Mouse (Mus musculus) intestine, embryonic 14.5 days (tissue): Measurements from ENCODE around the gene Padi1. TPM values are rescaled to one million over a fixed set of nuclear protein-coding genes. Genes with fewer than 3 reads are reported as not detected.

Source experiments
- ATAC-seq: fragments of 200-750 bp; cut with Nextera tagmentation; replicated peaks from 2 replicates; pipeline ENCODE4 v1.8.0; 2017; ENCODE audit warnings: low read depth, moderate number of reproducible peaks, moderate TSS enrichment, moderate library complexity; ENCODE audit not compliant: low FRiP score, low TSS enrichment
- DNase-seq: peaks from one replicate; pipeline ENCODE4 v3.0.0-alpha.2; 2018; ENCODE audit warnings: low spot score
- H3K27ac ChIP-seq: fragments of 300-500 bp; sonication (generic); 2 replicates; pipeline ENCODE4 v1.5.1; 2014; ENCODE audit warnings: low read depth, mild to moderate bottlenecking, control low read depth
- H3K27me3 ChIP-seq: fragments of 300-500 bp; sonication (generic); replicated peaks from 2 replicates; pipeline ENCODE4 v1.6.1; 2014; ENCODE audit warnings: low read length, control low read depth; ENCODE audit not compliant: control insufficient read depth, insufficient read depth
- H3K36me3 ChIP-seq: fragments of 300-500 bp; sonication (generic); 2 replicates; pipeline ENCODE4 v1.6.1; 2014; ENCODE audit warnings: low read length, control low read depth; ENCODE audit not compliant: control insufficient read depth, insufficient read depth
- H3K4me1 ChIP-seq: fragments of 300-500 bp; sonication (generic); replicated peaks from 2 replicates; pipeline ENCODE4 v1.6.1; 2014; ENCODE audit warnings: low read length, control low read depth, mixed read lengths; ENCODE audit not compliant: control insufficient read depth, insufficient read depth
- H3K4me2 ChIP-seq: fragments of 300-500 bp; sonication (generic); 2 replicates; pipeline ENCODE4 v1.6.1; 2014; ENCODE audit warnings: low read length
- H3K4me3 ChIP-seq: fragments of 300-500 bp; sonication (generic); 2 replicates; pipeline ENCODE4 v1.5.1; 2014; ENCODE audit warnings: low read depth, low read length, control low read depth, mixed read lengths
- H3K9ac ChIP-seq: fragments of 300-500 bp; sonication (generic); 2 replicates; pipeline ENCODE4 v1.6.1; 2014; ENCODE audit warnings: mild to moderate bottlenecking, low read length
- H3K9me3 ChIP-seq: fragments of 300-500 bp; sonication (generic); 2 replicates; pipeline ENCODE4 v1.6.1; 2016; ENCODE audit warnings: low read length, control low read depth; ENCODE audit not compliant: control insufficient read depth
- WGBS: fragments of 180-500 bp; shearing (Covaris S2); extraction: QIAGEN DNeasy Blood & Tissue Kit; methylation state at CpG from one replicate; pipeline ENCODE4 v1.1.7; 2014; 5-methylcytosine and 5-hydroxymethylcytosine counted together
- polyA plus RNA-seq: library from polyadenylated mRNA; unstranded; fragments of >200 nt; fragmentation: Nextera tagmentation; extraction: Ambion mirVana; gene quantifications from 2 replicates; pipeline ENCODE4 v1.2.1, GENCODE M21; 2014

Padi1 gene
- polyA plus RNA-seq, 1 experiment from 2014 or later = 0.16 TPM

GRCm38 (mm10) chr4:140880207-140880606 is 34.6 kb upstream of the Padi1 start:
- no peaks in the 10 kb centered on the region for H3K4me1 ChIP-seq
- H3K27ac ChIP-seq = no peak overlapping the region
- 82% methylated on average over 3 of the region's 3 CpGs for WGBS
- H3K4me3 ChIP-seq = no peak overlapping the region
- no peak overlapping the region for H3K4me2 ChIP-seq
- no peaks in the 10 kb centered on the region for H3K27me3 ChIP-seq
- DNase-seq (peak; percentile 41), ATAC-seq (no peak)
- no peak overlapping the region for H3K9ac ChIP-seq
- H3K36me3 ChIP-seq = no peaks in the 10 kb centered on the region
- H3K9me3 ChIP-seq = peaks cover 6% of the 10 kb centered on the region; the same call in 1 of the 2 replicates

- DNase-seq (no peak), ATAC-seq (no peak)
- Histone ChIP-seq H3K36me3 (no peaks in the 10 kb centered on the region), H3K4me1 (no peaks in the 10 kb centered on the region), H3K9me3 (peaks cover 6% of the 10 kb centered on the region; the same call in 1 of the 2 replicates), H3K27ac (no peak overlapping the region), H3K27me3 (no peaks in the 10 kb centered on the region), H3K4me2 (no peak overlapping the region), H3K4me3 (no peak overlapping the region), H3K9ac (no peak overlapping the region)
- 68% methylated on average over 4 of the region's 4 CpGs for WGBS
Observed at GRCm38 (mm10) chr4:140879739-140880138, 34.2 kb upstream of the Padi1 start.

- H3K27me3 ChIP-seq = no peaks in the 10 kb centered on the region
- H3K27ac ChIP-seq = no peak overlapping the region
- WGBS = 91% methylated on average over 6 of the region's 6 CpGs
- no peak for DNase-seq
- H3K4me2 ChIP-seq = no peak overlapping the region
- no peaks in the 10 kb centered on the region for H3K4me1 ChIP-seq
- ATAC-seq = no peak
- no peaks in the 10 kb centered on the region for H3K36me3 ChIP-seq
- no peak overlapping the region for H3K9ac ChIP-seq
- H3K9me3 ChIP-seq = peaks cover 6% of the 10 kb centered on the region; the same call in 1 of the 2 replicates
- H3K4me3 ChIP-seq = no peak overlapping the region
Observed at GRCm38 (mm10) chr4:140879116-140879515, 33.5 kb upstream of the Padi1 start.

GRCm38 (mm10) chr4:140878655-140879054 is 33.1 kb upstream of the Padi1 start:
- DNase-seq (no peak), ATAC-seq (no peak)
- H3K9me3 ChIP-seq = peaks cover 6% of the 10 kb centered on the region; the same call in 1 of the 2 replicates
- no peak overlapping the region for H3K9ac ChIP-seq
- H3K4me2 ChIP-seq = no peak overlapping the region
- no peaks in the 10 kb centered on the region for H3K36me3 ChIP-seq
- 88% methylated on average over 9 of the region's 9 CpGs for WGBS
- no peaks in the 10 kb centered on the region for H3K27me3 ChIP-seq
- no peak overlapping the region for H3K4me3 ChIP-seq
- no peak overlapping the region for H3K27ac ChIP-seq
- no peaks in the 10 kb centered on the region for H3K4me1 ChIP-seq

- DNase-seq = no peak
- H3K36me3 ChIP-seq = no peaks in the 10 kb centered on the region
- WGBS = 76% methylated on average over 9 of the region's 9 CpGs
- peaks cover 10% of the 10 kb centered on the region; the same call in 1 of the 2 replicates for H3K9me3 ChIP-seq
- H3K27ac ChIP-seq = no peak overlapping the region
- no peak overlapping the region for H3K4me3 ChIP-seq
- no peak for ATAC-seq
- H3K4me2 ChIP-seq = no peak overlapping the region
- H3K27me3 ChIP-seq = no peaks in the 10 kb centered on the region
- no peak overlapping the region for H3K9ac ChIP-seq
- no peaks in the 10 kb centered on the region for H3K4me1 ChIP-seq
Observed at GRCm38 (mm10) chr4:140877441-140877840, 31.9 kb upstream of the Padi1 start.

GRCm38 (mm10) chr4:140876681-140877080 is 31.1 kb upstream of the Padi1 start:
- Histone ChIP-seq H3K36me3 (no peaks in the 10 kb centered on the region), H3K27ac (no peak overlapping the region), H3K4me3 (no peak overlapping the region), H3K27me3 (no peaks in the 10 kb centered on the region), H3K9ac (no peak overlapping the region), H3K4me2 (no peak overlapping the region), H3K4me1 (peaks cover 3% of the 10 kb centered on the region; the same call in 1 of the 2 replicates), H3K9me3 (0 out of 2 replicates have a peak, but pooled peaks cover 6% of the 10 kb centered on the region)
- DNase-seq = no peak
- no peak for ATAC-seq
- 47% methylated on average over 6 of the region's 6 CpGs for WGBS

- H3K27me3 ChIP-seq = no peaks in the 10 kb centered on the region
- no peak for ATAC-seq
- WGBS = 84% methylated on average over 8 of the region's 8 CpGs
- 0 out of 2 replicates have a peak, but pooled peaks cover 6% of the 10 kb centered on the region for H3K9me3 ChIP-seq
- no peak for DNase-seq
- H3K9ac ChIP-seq = no peak overlapping the region
- peaks cover 3% of the 10 kb centered on the region; the same call in 1 of the 2 replicates for H3K4me1 ChIP-seq
- H3K4me3 ChIP-seq = no peak overlapping the region
- H3K4me2 ChIP-seq = no peak overlapping the region
- H3K27ac ChIP-seq = no peak overlapping the region
- H3K36me3 ChIP-seq = no peaks in the 10 kb centered on the region
Observed at GRCm38 (mm10) chr4:140876161-140876560, 30.6 kb upstream of the Padi1 start.

- Histone ChIP-seq H3K36me3 (no peaks in the 10 kb centered on the region), H3K9ac (no peak overlapping the region), H3K27me3 (no peaks in the 10 kb centered on the region), H3K4me1 (peaks cover 12% of the 10 kb centered on the region), H3K9me3 (0 out of 2 replicates have a peak, but pooled peaks cover 6% of the 10 kb centered on the region), H3K4me2 (no peak overlapping the region), H3K4me3 (no peak overlapping the region), H3K27ac (no peak overlapping the region)
- DNase-seq (no peak), ATAC-seq (no peak)
- 45% methylated on average over 11 of the region's 11 CpGs for WGBS
Observed at GRCm38 (mm10) chr4:140873011-140873410, 27.4 kb upstream of the Padi1 start.

- H3K9ac ChIP-seq = no peak overlapping the region
- ATAC-seq (no peak), DNase-seq (no peak)
- H3K36me3 ChIP-seq = no peaks in the 10 kb centered on the region
- H3K4me1 ChIP-seq = peaks cover 12% of the 10 kb centered on the region
- H3K27ac ChIP-seq = no peak overlapping the region
- no peaks in the 10 kb centered on the region for H3K27me3 ChIP-seq
- H3K4me2 ChIP-seq = no peak overlapping the region
- H3K4me3 ChIP-seq = no peak overlapping the region
- 66% methylated on average over 5 of the region's 5 CpGs for WGBS
- 0 out of 2 replicates have a peak, but pooled peaks cover 6% of the 10 kb centered on the region for H3K9me3 ChIP-seq
Observed at GRCm38 (mm10) chr4:140872686-140872992, 27.1 kb upstream of the Padi1 start.
